Mouse (Mus musculus) ovary, postnatal 14 days (tissue): ENCODE measurements around the gene Sap30bp.

Experiments
- DNase-seq: peaks from one replicate; pipeline ENCODE4 v3.0.0; 2022; ENCODE audit warnings: low spot score

The Sap30bp gene

DNA sequence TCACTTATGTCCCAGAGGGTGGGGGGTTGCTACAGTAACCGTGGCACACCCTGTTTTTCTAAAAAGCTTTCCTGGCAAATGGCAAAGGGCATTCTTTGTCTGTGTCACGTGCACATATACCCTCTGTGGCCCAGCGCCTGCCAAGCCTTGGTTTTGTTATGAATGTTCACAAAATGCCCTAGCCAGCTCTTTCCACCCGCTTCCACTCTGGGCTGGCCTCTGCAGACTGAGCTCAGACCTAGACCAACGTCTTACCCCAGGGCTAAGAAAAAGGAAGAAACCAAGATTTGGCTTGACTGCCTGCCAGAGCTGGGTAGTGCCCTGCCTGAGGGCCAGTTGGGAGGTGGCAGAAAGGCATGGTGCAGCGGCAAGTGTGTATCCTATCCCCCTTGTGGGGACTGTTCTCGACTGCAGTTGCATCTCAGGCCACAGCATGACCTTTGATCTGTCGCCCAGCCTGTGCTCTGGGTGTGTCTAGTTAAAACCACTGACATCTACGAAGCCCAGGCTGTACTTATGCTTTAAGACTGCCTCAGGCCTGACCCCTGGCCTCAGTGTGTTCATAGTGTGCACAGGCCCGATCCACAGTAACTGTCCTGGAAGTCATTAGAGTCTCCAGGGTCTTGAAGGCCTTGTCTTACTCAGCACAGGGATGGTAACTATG is 22.2 kb downstream of the Sap30bp start:
- no peak for DNase-seq

DNA sequence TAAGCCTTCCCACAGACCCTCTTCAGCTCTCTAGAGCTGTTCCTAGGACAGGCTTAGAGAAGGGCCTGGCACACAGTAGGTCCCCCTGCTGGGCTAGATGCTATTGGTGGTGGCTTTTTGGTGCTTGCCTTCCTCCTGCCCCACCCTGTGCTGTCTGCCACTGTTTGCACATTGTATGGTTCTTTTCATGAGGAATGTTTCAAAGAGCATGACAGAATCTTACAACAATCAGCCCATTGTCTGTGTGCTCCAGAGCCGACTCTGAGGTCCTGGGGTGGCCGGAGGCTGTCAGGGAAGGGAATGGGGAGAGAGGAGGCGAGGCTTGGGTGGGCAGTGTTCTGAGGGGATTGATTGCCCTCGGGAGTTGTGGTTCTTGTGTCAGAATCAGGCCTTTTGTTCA is 23.4 kb downstream of the Sap30bp start:
- no peak for DNase-seq

DNA sequence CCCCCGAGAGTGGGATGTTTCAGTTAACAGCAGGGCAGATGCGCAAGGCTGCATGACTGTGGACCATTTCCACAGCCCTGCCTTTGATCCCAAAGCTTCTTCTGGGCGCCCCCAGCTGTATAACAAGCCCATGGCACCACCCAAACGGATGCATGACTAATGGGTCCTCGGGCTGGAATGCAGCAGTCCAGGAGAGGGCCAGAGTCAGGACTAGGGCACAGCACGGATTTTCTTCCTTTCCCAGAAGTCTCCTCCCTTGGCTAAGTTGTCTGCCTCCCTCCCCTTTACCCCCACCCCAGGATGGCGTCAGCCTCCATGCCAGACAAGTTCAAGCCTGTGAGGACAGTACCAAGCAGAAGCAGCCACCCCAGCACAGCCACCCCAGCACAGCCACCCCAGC is 24.9 kb downstream of the Sap30bp start:
- DNase-seq: no peak

- no peak for DNase-seq
Observed at GRCm38 (mm10) chr11:115959018-115959417, 25.9 kb downstream of the Sap30bp start.

DNA sequence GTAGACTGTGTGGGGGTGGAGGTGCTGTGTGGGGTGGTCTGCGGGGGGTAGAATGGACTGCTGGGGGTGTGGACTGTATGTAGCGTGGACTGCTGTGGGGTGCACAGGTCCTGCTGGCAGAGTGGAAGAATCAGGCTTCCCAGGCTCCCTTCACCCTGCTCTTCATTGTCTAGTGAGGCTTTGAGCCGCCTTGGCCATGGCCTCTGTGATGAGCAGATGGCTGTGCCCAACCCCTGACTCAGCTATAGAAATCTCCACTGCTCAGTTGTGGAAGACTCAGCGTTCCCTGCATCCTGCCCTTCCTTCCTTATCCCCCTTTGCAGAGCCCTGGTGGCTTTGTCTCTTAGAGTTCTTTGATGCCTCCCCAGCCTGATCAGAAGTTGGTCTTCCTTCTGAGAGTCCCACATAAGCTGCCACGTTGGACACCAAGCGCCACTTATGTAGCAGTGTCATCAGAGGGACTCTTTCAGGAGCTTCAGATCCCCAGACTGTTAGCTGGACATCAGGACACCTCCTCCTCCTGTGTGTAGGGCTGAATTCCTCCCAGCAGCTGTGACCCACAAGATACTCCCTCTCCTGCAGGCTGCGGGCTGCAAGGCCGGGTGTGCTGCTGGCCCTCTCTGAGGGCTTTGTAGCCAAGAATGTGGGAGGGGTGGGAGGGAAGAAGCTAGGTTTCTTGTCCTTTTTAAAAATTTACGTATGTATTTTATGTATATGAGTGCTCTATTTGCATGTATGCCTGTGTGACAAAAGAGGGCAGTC is 29.8 kb downstream of the Sap30bp start:
- DNase-seq: no peak

GRCm38 (mm10) chr11:115964977-115965604 is 32.0 kb downstream of the Sap30bp start:
- peak; percentile 49 for DNase-seq

GRCm38 (mm10) chr11:115968731-115969405 is 35.8 kb downstream of the Sap30bp start:
- no peak for DNase-seq

DNA sequence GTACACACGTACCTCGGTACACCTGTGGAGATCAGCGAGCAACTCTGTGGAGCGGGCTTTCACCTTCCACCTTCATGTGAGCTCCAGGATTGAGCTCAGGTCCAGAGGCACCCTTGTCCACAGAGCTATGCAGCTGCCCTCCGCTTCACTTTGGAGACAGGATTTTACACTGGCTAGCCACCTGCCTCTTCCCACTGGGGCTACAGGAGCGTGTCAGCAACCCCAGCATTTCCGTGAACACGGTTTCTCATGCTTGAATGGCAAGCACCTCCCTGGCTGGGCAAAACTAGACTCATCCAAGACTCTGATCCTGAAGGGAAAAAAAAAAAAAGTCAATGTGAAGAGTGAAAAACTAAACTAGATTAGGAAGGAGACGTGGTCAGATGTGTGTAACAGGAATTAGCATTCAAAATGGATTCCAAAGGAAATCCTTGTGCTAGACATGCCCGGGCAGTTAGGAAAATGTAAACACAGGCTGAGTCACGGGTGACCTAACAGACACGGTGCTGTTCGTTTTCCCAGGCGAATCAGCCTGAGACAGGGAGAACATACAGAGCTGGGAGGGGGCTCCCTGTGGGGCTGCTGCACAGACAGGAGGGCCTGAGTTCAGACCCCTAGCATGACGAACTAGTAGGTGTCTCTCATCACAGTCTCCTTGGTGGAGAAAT is 37.1 kb downstream of the Sap30bp start:
- DNase-seq: no peak

DNA sequence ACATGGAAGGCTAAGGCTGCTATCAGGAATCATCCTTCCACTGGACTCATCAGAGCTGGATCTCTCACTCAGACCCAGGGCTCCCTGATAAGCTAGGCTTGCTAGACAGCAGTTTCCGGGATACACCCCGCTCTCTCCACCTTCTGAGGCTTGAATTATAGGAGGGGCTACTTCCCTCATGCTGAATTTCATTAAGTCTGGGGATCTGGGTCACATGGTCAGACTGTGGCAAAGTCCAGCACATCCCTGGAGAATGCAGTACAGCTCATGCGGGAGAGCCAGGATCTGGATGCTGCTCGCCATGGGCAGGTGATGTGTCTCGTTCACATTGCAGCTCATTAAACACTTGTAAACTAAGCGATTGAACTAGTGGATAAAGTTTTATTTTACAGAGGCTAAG is 37.9 kb downstream of the Sap30bp start:
- DNase-seq: no peak

- peak; percentile 38 for DNase-seq
Observed at GRCm38 (mm10) chr11:115974309-115975082, 41.4 kb downstream of the Sap30bp start, which contains the start of gene Itgb4. Itgb4 (plus strand) TSS chr11:115974709.

DNA sequence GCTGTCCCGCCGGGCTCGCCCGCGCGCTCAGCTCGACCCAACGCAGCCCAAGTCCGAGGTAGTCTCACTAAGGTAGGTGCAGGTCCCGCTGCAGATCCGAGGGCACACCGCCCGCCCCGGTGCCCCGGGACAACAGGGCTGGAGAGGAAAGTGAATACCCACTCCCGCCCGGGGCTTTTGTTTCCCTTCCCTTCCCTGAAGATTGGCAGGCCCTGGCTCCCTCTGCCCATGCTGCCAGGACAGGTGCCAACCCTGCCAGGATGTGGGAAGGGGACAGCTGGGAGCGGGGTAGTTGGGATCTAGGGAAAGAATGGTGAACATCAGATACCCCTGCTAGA is 42.0 kb downstream of the Sap30bp start:
- no peak for DNase-seq

- no peak for DNase-seq
Observed at GRCm38 (mm10) chr11:115975544-115975943, 42.5 kb downstream of the Sap30bp start.

DNA sequence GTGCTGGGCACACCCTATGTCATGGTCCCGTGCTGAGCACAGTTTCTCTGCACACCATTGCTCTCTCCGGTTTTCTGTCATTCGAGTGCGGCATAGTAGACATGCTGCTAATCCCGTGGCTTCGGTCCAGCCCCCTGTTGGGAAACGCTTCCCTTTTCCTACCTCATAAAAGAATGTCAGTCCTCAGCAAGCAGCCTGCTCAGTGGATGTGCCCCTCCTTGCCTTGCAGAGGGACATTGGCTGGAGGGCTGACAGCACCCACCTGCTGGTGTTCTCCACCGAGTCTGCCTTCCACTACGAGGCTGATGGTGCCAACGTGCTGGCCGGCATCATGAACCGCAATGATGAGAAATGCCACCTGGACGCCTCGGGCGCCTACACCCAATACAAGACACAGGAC is 49.4 kb downstream of the Sap30bp start:
- DNase-seq: no peak

DNA sequence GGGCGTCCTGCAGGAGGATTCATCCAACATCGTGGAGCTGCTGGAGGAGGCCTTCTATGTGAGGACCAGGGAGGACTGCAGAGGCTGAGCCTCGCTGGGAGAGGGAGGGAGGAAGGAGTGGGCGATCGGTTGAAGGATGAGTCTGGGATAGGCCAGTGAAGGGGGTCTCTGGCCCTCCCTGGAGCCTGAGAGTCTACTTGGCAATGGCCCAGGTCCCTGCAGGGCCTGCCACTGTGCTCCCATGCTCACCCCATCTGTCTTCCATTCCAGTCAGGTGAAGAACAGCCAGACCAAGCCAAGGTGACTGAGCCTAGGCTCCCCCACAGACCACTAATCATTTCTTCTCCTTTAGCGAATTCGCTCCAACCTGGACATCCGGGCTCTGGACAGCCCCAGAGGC is 50.2 kb downstream of the Sap30bp start:
- no peak for DNase-seq

GRCm38 (mm10) chr11:115989686-115990085 is 56.6 kb downstream of the Sap30bp start:
- no peak for DNase-seq

- DNase-seq: no peak
Observed at GRCm38 (mm10) chr11:115992098-115992497, 59.0 kb downstream of the Sap30bp start.

- DNase-seq: no peak
Observed at GRCm38 (mm10) chr11:115995256-115995655, 62.2 kb downstream of the Sap30bp start.

DNA sequence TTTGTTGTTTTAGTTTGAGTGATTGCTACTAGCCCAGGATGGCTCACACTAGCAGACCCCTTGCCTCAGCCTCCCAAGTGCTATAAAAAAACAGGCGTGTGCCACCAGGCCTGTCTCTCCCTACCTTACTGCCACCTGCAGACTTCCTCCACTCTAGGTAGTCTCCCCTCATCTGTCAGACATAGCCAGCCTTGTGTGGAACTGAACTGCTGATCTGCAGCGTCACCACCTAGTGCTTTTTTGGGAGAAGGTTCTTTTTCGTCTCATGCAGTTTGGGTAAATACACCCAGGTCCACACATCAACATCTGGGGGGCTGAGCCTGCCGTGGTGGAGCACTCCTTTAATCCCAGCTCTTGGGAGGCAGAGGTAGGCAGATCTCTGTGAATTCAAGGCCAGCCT is 64.0 kb downstream of the Sap30bp start:
- DNase-seq: no peak

DNA sequence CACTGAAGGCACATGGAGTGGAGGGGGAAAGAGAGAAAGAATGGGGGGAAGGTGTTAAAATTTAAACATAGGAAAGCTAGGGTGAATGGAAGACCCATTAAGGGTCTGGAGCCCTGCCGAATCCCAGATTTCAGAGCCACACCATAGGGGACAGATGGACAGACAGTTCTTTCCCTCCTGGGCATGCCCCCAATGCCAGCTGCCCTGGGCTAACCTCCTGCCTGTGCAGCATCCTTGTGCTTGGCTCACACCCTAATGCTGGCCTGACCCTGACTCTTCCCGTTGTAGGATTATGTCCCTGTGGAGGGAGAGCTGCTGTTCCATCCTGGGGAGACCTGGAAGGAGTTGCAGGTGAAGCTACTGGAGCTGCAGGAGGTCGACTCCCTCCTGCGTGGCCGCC is 64.6 kb downstream of the Sap30bp start:
- no peak for DNase-seq

DNA sequence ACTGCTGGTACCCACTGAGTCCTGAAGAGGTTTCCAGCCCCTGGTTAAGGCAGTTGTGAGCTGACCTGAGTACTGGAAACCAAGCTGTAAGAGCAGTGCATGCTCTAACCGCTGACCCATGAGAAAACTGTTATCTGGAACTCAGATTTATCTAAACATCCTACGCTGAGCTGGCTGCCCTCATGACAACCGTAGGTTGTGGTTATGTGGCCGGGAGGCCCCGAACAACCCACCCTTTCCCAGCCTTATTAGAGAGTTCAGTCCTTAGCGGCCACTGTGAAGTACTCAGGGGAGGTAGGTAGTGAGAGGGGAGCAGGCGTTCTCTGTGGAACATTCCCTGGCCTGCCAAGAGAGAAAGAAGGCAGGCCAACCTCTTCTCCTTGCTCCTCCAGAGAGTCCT is 65.9 kb downstream of the Sap30bp start:
- DNase-seq: no peak

DNA sequence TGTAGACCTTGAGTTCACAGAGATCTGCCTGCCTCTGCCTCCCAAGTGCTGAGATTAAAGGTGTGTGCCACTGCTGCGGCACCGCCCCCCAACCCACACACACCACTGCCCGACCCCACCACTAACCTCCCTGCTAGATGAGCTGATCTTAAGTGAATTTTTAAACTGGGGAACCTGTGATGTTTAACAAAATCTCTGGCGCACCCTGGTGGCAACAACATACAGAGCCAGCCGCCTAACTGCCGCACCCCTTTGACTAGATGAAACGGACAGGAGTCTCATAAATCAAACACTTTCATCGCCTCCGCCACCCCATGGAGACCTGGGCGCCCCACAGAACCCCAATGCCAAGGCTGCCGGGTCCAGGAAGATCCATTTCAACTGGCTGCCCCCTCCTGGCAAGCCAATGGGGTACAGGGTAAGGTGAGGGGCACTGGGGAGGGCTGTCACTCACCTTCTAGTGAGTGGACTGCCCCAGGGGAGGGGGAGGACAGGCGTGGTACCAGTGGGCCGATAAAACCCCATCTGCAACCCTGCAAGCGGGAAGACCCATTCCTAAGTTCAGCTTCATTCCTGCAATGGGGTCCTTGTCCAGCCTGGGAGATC is 66.6 kb downstream of the Sap30bp start:
- peak; percentile 60 for DNase-seq
